Mouse (Mus musculus): Measurements from ENCODE around the gene Hsdl2. TPM values are rescaled to one million over a fixed set of nuclear protein-coding genes. Genes with fewer than 3 reads are reported as not detected.
A peak's percentile ranks its signal among the peaks of the same experiment; 100 is the strongest.
"Not testable (repeated sequence)": the region's sequence is repeated elsewhere in the genome, so short reads cannot be mapped to it uniquely, and the experiment has no call there.

Hsdl2 gene
- polyA plus RNA-seq, 1 experiment from 2014 or later, result 22.8 TPM

- no peak for ATAC-seq (ENCODE audit: borderline replicate concordance, extremely low read depth, low FRiP score, low TSS enrichment)
- H3K27ac ChIP-seq, result no peak overlapping the region
- 77% methylated on average over 6 of the region's 6 CpGs for WGBS
Observed at GRCm38 (mm10) chr4:59567576-59568260, 13.6 kb upstream of the Hsdl2 start.

GRCm38 (mm10) chr4:59569538-59569937, 11.8 kb upstream of the Hsdl2 start:
- Histone ChIP-seq H3K27ac (no peak overlapping the region), H3K4me2 (no peak overlapping the region), H3K4me3 (no peak overlapping the region), H3K4me1 (no peaks in the 10 kb centered on the region), H3K9me3 (no peaks in the 10 kb centered on the region), H3K27me3 (no peaks in the 10 kb centered on the region), H3K36me3 (no peaks in the 10 kb centered on the region), H3K9ac (no peak overlapping the region)
- peak; percentile 62; the same call in 1 of the 2 replicates for ATAC-seq (ENCODE audit: borderline replicate concordance, extremely low read depth, low FRiP score, low TSS enrichment)
- WGBS, result 1% methylated on average over 7 of the region's 7 CpGs

More at GRCm38 (mm10) chr4:59567576-59568260, 13.6 kb upstream of the Hsdl2 start:
- Histone ChIP-seq H3K9me3 (no peaks in the 10 kb centered on the region), H3K27me3 (no peaks in the 10 kb centered on the region), H3K36me3 (no peaks in the 10 kb centered on the region), H3K9ac (no peak overlapping the region), H3K4me3 (no peak overlapping the region), H3K4me1 (no peaks in the 10 kb centered on the region), H3K4me2 (no peak overlapping the region)

GRCm38 (mm10) chr4:59570519-59570918, 10.8 kb upstream of the Hsdl2 start:
- not testable (repeated sequence) for H3K9ac ChIP-seq; H3K27me3 ChIP-seq; H3K4me3 ChIP-seq; H3K4me2 ChIP-seq; H3K9me3 ChIP-seq; ATAC-seq (ENCODE audit: borderline replicate concordance, extremely low read depth, low FRiP score, low TSS enrichment); H3K36me3 ChIP-seq; H3K4me1 ChIP-seq; H3K27ac ChIP-seq
- WGBS, result 91% methylated on average over 8 of the region's 8 CpGs

GRCm38 (mm10) chr4:59572521-59573118, 8.7 kb upstream of the Hsdl2 start:
- Histone ChIP-seq H3K27me3 (no peaks in the 10 kb centered on the region), H3K9me3 (no peaks in the 10 kb centered on the region), H3K27ac (no peak overlapping the region), H3K36me3 (no peaks in the 10 kb centered on the region), H3K9ac (no peak overlapping the region), H3K4me2 (no peak overlapping the region), H3K4me3 (no peak overlapping the region), H3K4me1 (no peaks in the 10 kb centered on the region)
- ATAC-seq (ENCODE audit: borderline replicate concordance, extremely low read depth, low FRiP score, low TSS enrichment), result no peak
- 56% methylated on average over 11 of the region's 11 CpGs for WGBS

- no peaks in the 10 kb centered on the region for H3K4me1 ChIP-seq
- no peaks in the 10 kb centered on the region for H3K9me3 ChIP-seq
- no peak for ATAC-seq (ENCODE audit: borderline replicate concordance, extremely low read depth, low FRiP score, low TSS enrichment)
- H3K9ac ChIP-seq, result no peak overlapping the region
- no peak overlapping the region for H3K4me2 ChIP-seq
- H3K36me3 ChIP-seq, result no peaks in the 10 kb centered on the region
- no peak overlapping the region for H3K4me3 ChIP-seq
- H3K27me3 ChIP-seq, result no peaks in the 10 kb centered on the region
- 77% methylated on average over 11 of the region's 11 CpGs for WGBS
- no peak overlapping the region for H3K27ac ChIP-seq
Observed at GRCm38 (mm10) chr4:59575184-59575958, 6.0 kb upstream of the Hsdl2 start.

- Histone ChIP-seq H3K27ac (peak overlapping the region; percentile 86), H3K9me3 (no peaks in the 10 kb centered on the region), H3K36me3 (no peaks in the 10 kb centered on the region), H3K4me1 (peaks cover 6% of the 10 kb centered on the region; the same call in 1 of the 2 replicates), H3K27me3 (no peaks in the 10 kb centered on the region), H3K4me3 (peak overlapping the region; percentile 76), H3K4me2 (peak overlapping the region; percentile 79), H3K9ac (peak overlapping the region; percentile 70)
- under 1% methylated on average over 23 of the region's 23 CpGs for WGBS
- ATAC-seq (ENCODE audit: borderline replicate concordance, extremely low read depth, low FRiP score, low TSS enrichment), result 0 out of 2 replicates have a peak, but pooled peaks have one; percentile 13
Observed at GRCm38 (mm10) chr4:59580495-59581281, 675 bp upstream of the Hsdl2 start.

GRCm38 (mm10) chr4:59582186-59582585, 823 bp downstream of the Hsdl2 start:
- no peaks in the 10 kb centered on the region for H3K36me3 ChIP-seq
- no peak overlapping the region for H3K9ac ChIP-seq
- H3K4me1 ChIP-seq, result peaks cover 6% of the 10 kb centered on the region; the same call in 1 of the 2 replicates
- no peak for ATAC-seq (ENCODE audit: borderline replicate concordance, extremely low read depth, low FRiP score, low TSS enrichment)
- no peaks in the 10 kb centered on the region for H3K9me3 ChIP-seq
- H3K4me2 ChIP-seq, result peak overlapping the region; percentile 79
- WGBS, result 16% methylated on average over 6 of the region's 6 CpGs
- H3K27me3 ChIP-seq, result no peaks in the 10 kb centered on the region
- peak overlapping the region; percentile 76 for H3K4me3 ChIP-seq
- H3K27ac ChIP-seq, result no peak overlapping the region

- no peaks in the 10 kb centered on the region for H3K36me3 ChIP-seq
- no peak overlapping the region for H3K9ac ChIP-seq
- no peak overlapping the region for H3K4me3 ChIP-seq
- H3K9me3 ChIP-seq, result no peaks in the 10 kb centered on the region
- H3K4me1 ChIP-seq, result peaks cover 6% of the 10 kb centered on the region; the same call in 1 of the 2 replicates
- H3K27me3 ChIP-seq, result no peaks in the 10 kb centered on the region
- ATAC-seq (ENCODE audit: borderline replicate concordance, extremely low read depth, low FRiP score, low TSS enrichment), result no peak
- no peak overlapping the region for H3K27ac ChIP-seq
- H3K4me2 ChIP-seq, result no peak overlapping the region
- WGBS, result 73% methylated on average over 5 of the region's 5 CpGs
Observed at GRCm38 (mm10) chr4:59585097-59585496, 3.7 kb downstream of the Hsdl2 start.

- Histone ChIP-seq H3K4me2 (no peak overlapping the region), H3K4me1 (peaks cover under 1% of the 10 kb centered on the region; the same call in 1 of the 2 replicates)
- 55% methylated on average over 2 of the region's 2 CpGs for WGBS
Observed at GRCm38 (mm10) chr4:59587215-59587871, 6.0 kb downstream of the Hsdl2 start.

GRCm38 (mm10) chr4:59587872-59588226, 6.5 kb downstream of the Hsdl2 start:
- Histone ChIP-seq H3K27ac (no peak overlapping the region), H3K4me1 (no peaks in the 10 kb centered on the region), H3K9me3 (no peaks in the 10 kb centered on the region), H3K9ac (no peak overlapping the region), H3K27me3 (no peaks in the 10 kb centered on the region), H3K4me2 (no peak overlapping the region), H3K4me3 (no peak overlapping the region), H3K36me3 (no peaks in the 10 kb centered on the region)
- WGBS, result 87% methylated on average over 1 of the region's 1 CpGs
- ATAC-seq (ENCODE audit: borderline replicate concordance, extremely low read depth, low FRiP score, low TSS enrichment), result no peak

More at GRCm38 (mm10) chr4:59587215-59587871, 6.0 kb downstream of the Hsdl2 start:
- Histone ChIP-seq H3K9ac (no peak overlapping the region), H3K9me3 (no peaks in the 10 kb centered on the region), H3K4me3 (no peak overlapping the region), H3K27ac (no peak overlapping the region), H3K36me3 (no peaks in the 10 kb centered on the region), H3K27me3 (no peaks in the 10 kb centered on the region)
- no peak for ATAC-seq (ENCODE audit: borderline replicate concordance, extremely low read depth, low FRiP score, low TSS enrichment)

- H3K27ac ChIP-seq, result no peak overlapping the region
- no peaks in the 10 kb centered on the region for H3K9me3 ChIP-seq
- no peak overlapping the region for H3K4me3 ChIP-seq
- H3K4me2 ChIP-seq, result no peak overlapping the region
- no peak overlapping the region for H3K9ac ChIP-seq
- ATAC-seq (ENCODE audit: borderline replicate concordance, extremely low read depth, low FRiP score, low TSS enrichment), result no peak
- WGBS, result 66% methylated on average over 2 of the region's 2 CpGs
- H3K27me3 ChIP-seq, result no peaks in the 10 kb centered on the region
- H3K36me3 ChIP-seq, result no peaks in the 10 kb centered on the region
- H3K4me1 ChIP-seq, result no peaks in the 10 kb centered on the region
Observed at GRCm38 (mm10) chr4:59594614-59595013, 13.3 kb downstream of the Hsdl2 start.
